Mouse (Mus musculus): ENCODE measurements at regions not wholly inside any gene's neighbourhood (a gene's known extent, or its start where the extent isn't known, plus 50 kb on each side); places are given as distances from the start of the nearest gene placed in this dataset.

- H3K27me3 ChIP-seq (ENCODE audit: control insufficient read depth, insufficient read depth, low read length) = no peaks in the 10 kb centered on the region
- H3K4me3 ChIP-seq (ENCODE audit: low read depth, low read length) = no peak overlapping the region
- H3K36me3 ChIP-seq (ENCODE audit: control insufficient read depth, insufficient read depth, low read length) = no peaks in the 10 kb centered on the region
- DNase-seq (ENCODE audit: low spot score, missing footprints) = peak; percentile 81
- ATAC-seq (ENCODE audit: low FRiP score) = no peak
- H3K4me1 ChIP-seq (ENCODE audit: control insufficient read depth, insufficient read depth, low read length) = no peaks in the 10 kb centered on the region
- H3K9me3 ChIP-seq (ENCODE audit: control insufficient read depth, low read length) = no peaks in the 10 kb centered on the region
- H3K4me2 ChIP-seq = no peak overlapping the region
- 79% methylated on average over 5 of the region's 5 CpGs for WGBS
- no peak overlapping the region for H3K9ac ChIP-seq (ENCODE audit: low read length)
- no peak overlapping the region for H3K27ac ChIP-seq (ENCODE audit: low read depth, low read length)
Measured at GRCm38 (mm10) chr1:12478983-12479763, 1065.3 kb downstream of the A830018L16Rik start.

GRCm38 (mm10) chr1:12500442-12500841 is 1086.5 kb downstream of the A830018L16Rik start:
- DNase-seq (ENCODE audit: low spot score, missing footprints) (no peak), ATAC-seq (ENCODE audit: low FRiP score) (no peak)
- H3K4me3 ChIP-seq (ENCODE audit: low read depth, low read length) = no peak overlapping the region
- no peaks in the 10 kb centered on the region for H3K4me1 ChIP-seq (ENCODE audit: control insufficient read depth, insufficient read depth, low read length)
- WGBS = 79% methylated on average over 3 of the region's 3 CpGs
- H3K4me2 ChIP-seq = no peak overlapping the region
- no peak overlapping the region for H3K27ac ChIP-seq (ENCODE audit: low read depth, low read length)
- no peaks in the 10 kb centered on the region for H3K9me3 ChIP-seq (ENCODE audit: control insufficient read depth, low read length)
- no peaks in the 10 kb centered on the region for H3K27me3 ChIP-seq (ENCODE audit: control insufficient read depth, insufficient read depth, low read length)
- H3K36me3 ChIP-seq (ENCODE audit: control insufficient read depth, insufficient read depth, low read length) = no peaks in the 10 kb centered on the region
- H3K9ac ChIP-seq (ENCODE audit: low read length) = no peak overlapping the region

GRCm38 (mm10) chr1:12507997-12508396 is 1094.1 kb downstream of the A830018L16Rik start:
- 77% methylated on average over 3 of the region's 3 CpGs for WGBS

GRCm38 (mm10) chr1:12510129-12510816 is 1096.4 kb downstream of the A830018L16Rik start:
- Histone ChIP-seq H3K27me3 (ENCODE audit: control insufficient read depth, insufficient read depth, low read length) (no peaks in the 10 kb centered on the region), H3K36me3 (ENCODE audit: control insufficient read depth, insufficient read depth, low read length) (no peaks in the 10 kb centered on the region), H3K4me3 (ENCODE audit: low read depth, low read length) (no peak overlapping the region), H3K4me1 (ENCODE audit: control insufficient read depth, insufficient read depth, low read length) (no peaks in the 10 kb centered on the region), H3K9me3 (ENCODE audit: control insufficient read depth, low read length) (no peaks in the 10 kb centered on the region), H3K27ac (ENCODE audit: low read depth, low read length) (no peak overlapping the region), H3K4me2 (no peak overlapping the region), H3K9ac (ENCODE audit: low read length) (no peak overlapping the region)
- 85% methylated on average over 10 of the region's 10 CpGs for WGBS
- ATAC-seq (ENCODE audit: low FRiP score) (no peak), DNase-seq (ENCODE audit: low spot score, missing footprints) (peak; percentile 70)

More at GRCm38 (mm10) chr1:12507997-12508396, 1094.1 kb downstream of the A830018L16Rik start:
- no peak overlapping the region for H3K4me3 ChIP-seq (ENCODE audit: low read depth, low read length)
- H3K36me3 ChIP-seq (ENCODE audit: control insufficient read depth, insufficient read depth, low read length) = no peaks in the 10 kb centered on the region
- no peaks in the 10 kb centered on the region for H3K9me3 ChIP-seq (ENCODE audit: control insufficient read depth, low read length)
- DNase-seq (ENCODE audit: low spot score, missing footprints) = peak; percentile 26
- H3K27ac ChIP-seq (ENCODE audit: low read depth, low read length) = no peak overlapping the region
- no peaks in the 10 kb centered on the region for H3K4me1 ChIP-seq (ENCODE audit: control insufficient read depth, insufficient read depth, low read length)
- no peaks in the 10 kb centered on the region for H3K27me3 ChIP-seq (ENCODE audit: control insufficient read depth, insufficient read depth, low read length)
- no peak overlapping the region for H3K4me2 ChIP-seq
- no peak for ATAC-seq (ENCODE audit: low FRiP score)
- H3K9ac ChIP-seq (ENCODE audit: low read length) = no peak overlapping the region

- H3K4me1 ChIP-seq (ENCODE audit: control insufficient read depth, insufficient read depth, low read length) = no peaks in the 10 kb centered on the region
- H3K27ac ChIP-seq (ENCODE audit: low read depth, low read length) = no peak overlapping the region
- ATAC-seq (ENCODE audit: low FRiP score) = no peak
- H3K4me3 ChIP-seq (ENCODE audit: low read depth, low read length) = no peak overlapping the region
- no peaks in the 10 kb centered on the region for H3K27me3 ChIP-seq (ENCODE audit: control insufficient read depth, insufficient read depth, low read length)
- no peak overlapping the region for H3K4me2 ChIP-seq
- no peaks in the 10 kb centered on the region for H3K36me3 ChIP-seq (ENCODE audit: control insufficient read depth, insufficient read depth, low read length)
- 91% methylated on average over 4 of the region's 4 CpGs for WGBS
- DNase-seq (ENCODE audit: low spot score, missing footprints) = no peak
- no peak overlapping the region for H3K9ac ChIP-seq (ENCODE audit: low read length)
- no peaks in the 10 kb centered on the region for H3K9me3 ChIP-seq (ENCODE audit: control insufficient read depth, low read length)
Measured at GRCm38 (mm10) chr1:12519601-12520000, 1105.7 kb downstream of the A830018L16Rik start.

- H3K4me3 ChIP-seq (ENCODE audit: low read depth, low read length) = no peak overlapping the region
- H3K4me2 ChIP-seq = no peak overlapping the region
- no peaks in the 10 kb centered on the region for H3K4me1 ChIP-seq (ENCODE audit: control insufficient read depth, insufficient read depth, low read length)
- 88% methylated on average over 4 of the region's 4 CpGs for WGBS
- no peak overlapping the region for H3K27ac ChIP-seq (ENCODE audit: low read depth, low read length)
- ATAC-seq (ENCODE audit: low FRiP score) (no peak), DNase-seq (ENCODE audit: low spot score, missing footprints) (no peak)
- H3K36me3 ChIP-seq (ENCODE audit: control insufficient read depth, insufficient read depth, low read length) = no peaks in the 10 kb centered on the region
- H3K9me3 ChIP-seq (ENCODE audit: control insufficient read depth, low read length) = no peaks in the 10 kb centered on the region
- no peaks in the 10 kb centered on the region for H3K27me3 ChIP-seq (ENCODE audit: control insufficient read depth, insufficient read depth, low read length)
- H3K9ac ChIP-seq (ENCODE audit: low read length) = no peak overlapping the region
Measured at GRCm38 (mm10) chr1:12555859-12556258, 1142.0 kb downstream of the A830018L16Rik start.

- Histone ChIP-seq H3K4me3 (ENCODE audit: low read depth, low read length) (no peak overlapping the region), H3K9ac (ENCODE audit: low read length) (no peak overlapping the region), H3K9me3 (ENCODE audit: control insufficient read depth, low read length) (no peaks in the 10 kb centered on the region), H3K4me1 (ENCODE audit: control insufficient read depth, insufficient read depth, low read length) (peaks cover 7% of the 10 kb centered on the region), H3K4me2 (no peak overlapping the region), H3K27ac (ENCODE audit: low read depth, low read length) (no peak overlapping the region), H3K27me3 (ENCODE audit: control insufficient read depth, insufficient read depth, low read length) (no peaks in the 10 kb centered on the region), H3K36me3 (ENCODE audit: control insufficient read depth, insufficient read depth, low read length) (no peaks in the 10 kb centered on the region)
- DNase-seq (ENCODE audit: low spot score, missing footprints) (peak; percentile 85), ATAC-seq (ENCODE audit: low FRiP score) (peak; percentile 68)
- WGBS = 31% methylated on average over 7 of the region's 7 CpGs
Measured at GRCm38 (mm10) chr1:12571755-12572358, 1158.0 kb downstream of the A830018L16Rik start.

- Histone ChIP-seq H3K9me3 (ENCODE audit: control insufficient read depth, low read length) (no peaks in the 10 kb centered on the region), H3K36me3 (ENCODE audit: control insufficient read depth, insufficient read depth, low read length) (no peaks in the 10 kb centered on the region), H3K4me3 (ENCODE audit: low read depth, low read length) (no peak overlapping the region), H3K27ac (ENCODE audit: low read depth, low read length) (no peak overlapping the region), H3K27me3 (ENCODE audit: control insufficient read depth, insufficient read depth, low read length) (no peaks in the 10 kb centered on the region), H3K4me2 (no peak overlapping the region), H3K9ac (ENCODE audit: low read length) (no peak overlapping the region), H3K4me1 (ENCODE audit: control insufficient read depth, insufficient read depth, low read length) (peaks cover 11% of the 10 kb centered on the region)
- DNase-seq (ENCODE audit: low spot score, missing footprints) (no peak), ATAC-seq (ENCODE audit: low FRiP score) (no peak)
- WGBS = 76% methylated on average over 4 of the region's 4 CpGs
Measured at GRCm38 (mm10) chr1:12572770-12573169, 1158.9 kb downstream of the A830018L16Rik start.

- no peak for ATAC-seq (ENCODE audit: low FRiP score)
- no peak overlapping the region for H3K4me2 ChIP-seq
- H3K36me3 ChIP-seq (ENCODE audit: control insufficient read depth, insufficient read depth, low read length) = no peaks in the 10 kb centered on the region
- WGBS = 87% methylated on average over 5 of the region's 5 CpGs
- no peaks in the 10 kb centered on the region for H3K9me3 ChIP-seq (ENCODE audit: control insufficient read depth, low read length)
- no peak overlapping the region for H3K9ac ChIP-seq (ENCODE audit: low read length)
- DNase-seq (ENCODE audit: low spot score, missing footprints) = no peak
- no peak overlapping the region for H3K4me3 ChIP-seq (ENCODE audit: low read depth, low read length)
- no peaks in the 10 kb centered on the region for H3K27me3 ChIP-seq (ENCODE audit: control insufficient read depth, insufficient read depth, low read length)
- H3K27ac ChIP-seq (ENCODE audit: low read depth, low read length) = no peak overlapping the region
- peaks cover 11% of the 10 kb centered on the region for H3K4me1 ChIP-seq (ENCODE audit: control insufficient read depth, insufficient read depth, low read length)
Measured at GRCm38 (mm10) chr1:12574274-12574673, 1160.4 kb downstream of the A830018L16Rik start.
